Mouse (Mus musculus): ENCODE results near the gene Edc4.
A peak's percentile ranks its signal among the peaks of the same experiment; 100 is the strongest.

Gene Edc4

GRCm38 (mm10) chr8:105866364-105867029, 14.2 kb upstream of the Edc4 start:
- DNase-seq (ENCODE audit: low read depth, low spot score): peak; percentile 51

- DNase-seq (ENCODE audit: low read depth, low spot score): no peak
These were observed 6.4 kb upstream of the Edc4 start for GRCm38 (mm10) chr8:105874301-105874700.

- DNase-seq (ENCODE audit: low read depth, low spot score): no peak
These were observed 9.2 kb downstream of the Edc4 start for GRCm38 (mm10) chr8:105889756-105890465.

GRCm38 (mm10) chr8:105890870-105891269, 10.2 kb downstream of the Edc4 start:
- DNase-seq (ENCODE audit: low read depth, low spot score): no peak

- DNase-seq (ENCODE audit: low read depth, low spot score): peak; percentile 63
These were observed 11.8 kb downstream of the Edc4 start for GRCm38 (mm10) chr8:105892432-105892831.

GRCm38 (mm10) chr8:105893339-105893738, 12.7 kb downstream of the Edc4 start, which contains the start of gene Nrn1l:
TSS of gene Nrn1l (plus strand) at chr8:105893567.
- peak; percentile 86 for DNase-seq (ENCODE audit: low read depth, low spot score)

GRCm38 (mm10) chr8:105897801-105898480, 17.3 kb downstream of the Edc4 start:
- DNase-seq (ENCODE audit: low read depth, low spot score): no peak

- peak; percentile 96 for DNase-seq (ENCODE audit: low read depth, low spot score)
These were observed 19.7 kb downstream of the Edc4 start, which contains the start of gene Pskh1 for GRCm38 (mm10) chr8:105900180-105900940. TSS of gene Pskh1 (plus strand) at chr8:105900441.

- DNase-seq (ENCODE audit: low read depth, low spot score): no peak
These were observed 20.4 kb downstream of the Edc4 start for GRCm38 (mm10) chr8:105900941-105901616.

- DNase-seq (ENCODE audit: low read depth, low spot score): no peak
These were observed 38.7 kb downstream of the Edc4 start for GRCm38 (mm10) chr8:105919390-105919789.

GRCm38 (mm10) chr8:105925123-105925522, 44.4 kb downstream of the Edc4 start:
- no peak for DNase-seq (ENCODE audit: low read depth, low spot score)

GRCm38 (mm10) chr8:105930602-105931001, 49.9 kb downstream of the Edc4 start:
- peak; percentile 84 for DNase-seq (ENCODE audit: low read depth, low spot score)

- DNase-seq (ENCODE audit: low read depth, low spot score): no peak
These were observed 50.6 kb downstream of the Edc4 start for GRCm38 (mm10) chr8:105931271-105931670.

- no peak for DNase-seq (ENCODE audit: low read depth, low spot score)
These were observed 51.8 kb downstream of the Edc4 start for GRCm38 (mm10) chr8:105932525-105932924.

- DNase-seq (ENCODE audit: low read depth, low spot score): no peak
These were observed 53.1 kb downstream of the Edc4 start, which contains the start of gene Ctrl for GRCm38 (mm10) chr8:105933762-105934161. TSS of gene Ctrl (minus strand) at chr8:105933862.

GRCm38 (mm10) chr8:105935105-105935504, 54.4 kb downstream of the Edc4 start:
- no peak for DNase-seq (ENCODE audit: low read depth, low spot score)

GRCm38 (mm10) chr8:105935863-105936603, 55.4 kb downstream of the Edc4 start:
- DNase-seq (ENCODE audit: low read depth, low spot score): peak; percentile 39

- DNase-seq (ENCODE audit: low read depth, low spot score): peak; percentile 98
These were observed 56.3 kb downstream of the Edc4 start for GRCm38 (mm10) chr8:105936866-105937475.

GRCm38 (mm10) chr8:105937496-105938305, 57.0 kb downstream of the Edc4 start:
- DNase-seq (ENCODE audit: low read depth, low spot score): peak; percentile 38

All from ES-CJ7 (cell line).